Mouse (Mus musculus) retina, embryonic 14.5 days (tissue): ENCODE results near the gene Rtp4.

Experiments used
- DNase-seq: peaks from one replicate; pipeline ENCODE4 v3.0.0-alpha.2; 2015; ENCODE audit warnings: low spot score

Rtp4 gene

DNA sequence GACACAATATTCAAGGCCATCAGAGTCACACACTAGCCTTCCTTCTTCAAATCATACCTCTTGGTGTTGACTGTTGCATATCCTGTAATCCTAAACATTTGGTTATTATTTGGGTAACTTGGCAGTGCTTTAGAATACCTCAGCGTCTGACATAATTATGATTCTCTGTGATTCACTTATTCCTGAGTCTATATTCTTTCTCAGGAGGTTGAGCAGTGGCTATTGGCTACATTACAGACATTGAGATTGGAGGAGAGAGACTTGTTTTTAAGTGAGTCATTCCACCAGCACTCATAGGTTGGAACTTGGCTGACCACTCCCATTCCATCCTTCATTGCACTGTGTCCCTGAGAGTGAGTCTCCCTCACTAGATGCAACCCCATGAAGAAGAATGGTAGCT, 6.7 kb upstream of the Rtp4 start:
- no peak for DNase-seq

DNA sequence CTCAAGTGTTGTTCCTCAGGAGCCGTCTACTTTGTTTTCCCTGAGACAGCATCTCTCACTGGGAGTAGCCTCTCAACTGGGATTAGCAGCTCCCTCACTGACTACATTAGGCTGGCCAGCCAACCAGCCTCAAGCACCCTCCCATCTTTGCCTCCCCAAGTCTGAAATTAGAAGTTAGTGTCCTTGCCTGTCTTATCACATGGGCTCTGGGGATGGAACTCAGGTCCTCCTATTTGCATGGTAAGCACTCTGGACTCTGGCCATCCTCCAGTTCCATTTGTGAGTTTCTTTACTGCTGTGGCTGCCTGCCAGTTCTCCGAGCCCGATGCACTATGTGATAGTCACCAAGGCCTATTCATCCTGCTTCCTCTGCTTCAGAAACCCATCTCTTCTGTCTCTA, 4.3 kb upstream of the Rtp4 start:
- DNase-seq, result no peak

DNA sequence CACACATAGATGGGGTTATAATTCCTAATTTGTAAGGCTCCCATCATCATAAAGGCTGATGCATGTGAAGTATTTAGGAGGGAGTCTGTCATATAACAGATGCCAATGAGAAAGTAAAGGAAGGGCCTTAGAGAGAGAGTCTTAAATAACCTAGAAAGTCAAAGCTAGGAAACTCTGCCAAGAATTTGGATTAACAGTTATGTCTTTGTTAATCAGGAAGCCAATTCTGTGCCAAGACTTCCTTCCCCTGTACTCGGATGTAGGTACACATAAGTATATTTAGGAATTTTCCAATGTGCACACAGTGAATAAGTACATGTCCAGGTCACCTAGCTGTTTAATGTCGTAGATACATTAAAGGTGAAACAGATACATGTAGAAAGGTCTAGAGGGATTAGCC, 3.5 kb upstream of the Rtp4 start:
- DNase-seq, result no peak

DNA sequence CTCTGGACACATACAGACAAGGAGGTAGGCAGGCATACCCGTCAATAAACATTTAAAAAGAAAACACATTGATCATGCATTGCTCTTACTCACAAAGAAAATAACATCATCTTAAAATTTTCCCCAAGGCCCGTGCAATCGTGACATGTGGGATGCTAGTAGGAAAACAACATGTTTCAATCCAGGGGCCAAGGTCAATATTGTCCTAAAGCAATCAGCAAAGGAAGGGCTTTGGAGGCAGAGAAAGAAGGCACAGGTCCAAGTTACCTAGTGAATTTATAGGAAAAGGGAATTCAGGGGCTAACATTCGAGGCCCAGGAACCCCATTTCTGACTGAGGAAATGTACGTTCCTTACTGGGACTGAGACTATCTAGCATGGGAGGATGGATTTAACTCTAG, 2.9 kb upstream of the Rtp4 start:
- no peak for DNase-seq

DNA sequence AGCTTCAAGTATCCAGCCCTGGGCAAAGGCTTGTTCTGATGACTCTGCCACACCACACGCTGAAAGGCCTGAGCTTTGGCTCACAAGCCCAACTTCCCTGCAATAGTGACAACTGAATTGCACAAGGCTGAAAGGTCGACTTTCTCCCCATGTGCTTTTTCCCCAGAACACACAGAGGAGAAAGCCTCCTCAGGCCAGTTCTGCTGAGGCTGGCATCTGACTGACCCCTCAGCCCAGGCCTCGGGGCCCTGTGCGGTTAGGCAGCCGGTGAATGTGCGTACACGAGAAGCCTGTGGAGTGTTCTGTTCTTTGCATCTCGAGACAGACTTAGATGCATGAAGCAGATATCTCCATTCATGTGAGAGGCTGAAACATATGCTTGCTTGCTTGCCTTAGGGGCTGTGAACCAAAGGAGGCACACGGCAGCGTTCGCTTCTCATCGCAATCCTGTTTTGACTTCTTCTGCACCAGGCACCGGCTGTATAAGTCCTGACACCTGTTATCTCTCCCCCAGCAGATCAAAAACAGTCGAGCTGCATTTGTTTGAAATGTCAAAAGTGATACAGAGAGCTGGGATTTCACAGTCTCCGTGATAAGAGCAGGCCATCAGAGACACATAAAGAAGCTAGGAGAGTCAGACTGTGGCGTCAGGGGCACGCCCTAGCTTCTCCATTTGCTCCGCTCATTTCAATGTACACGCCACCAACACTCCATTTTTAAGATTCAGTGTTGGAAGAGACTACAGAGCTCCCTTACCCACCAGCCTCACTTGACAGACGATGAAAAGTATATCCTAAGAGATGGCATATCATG, 2.1 kb upstream of the Rtp4 start:
- DNase-seq, result no peak

DNA sequence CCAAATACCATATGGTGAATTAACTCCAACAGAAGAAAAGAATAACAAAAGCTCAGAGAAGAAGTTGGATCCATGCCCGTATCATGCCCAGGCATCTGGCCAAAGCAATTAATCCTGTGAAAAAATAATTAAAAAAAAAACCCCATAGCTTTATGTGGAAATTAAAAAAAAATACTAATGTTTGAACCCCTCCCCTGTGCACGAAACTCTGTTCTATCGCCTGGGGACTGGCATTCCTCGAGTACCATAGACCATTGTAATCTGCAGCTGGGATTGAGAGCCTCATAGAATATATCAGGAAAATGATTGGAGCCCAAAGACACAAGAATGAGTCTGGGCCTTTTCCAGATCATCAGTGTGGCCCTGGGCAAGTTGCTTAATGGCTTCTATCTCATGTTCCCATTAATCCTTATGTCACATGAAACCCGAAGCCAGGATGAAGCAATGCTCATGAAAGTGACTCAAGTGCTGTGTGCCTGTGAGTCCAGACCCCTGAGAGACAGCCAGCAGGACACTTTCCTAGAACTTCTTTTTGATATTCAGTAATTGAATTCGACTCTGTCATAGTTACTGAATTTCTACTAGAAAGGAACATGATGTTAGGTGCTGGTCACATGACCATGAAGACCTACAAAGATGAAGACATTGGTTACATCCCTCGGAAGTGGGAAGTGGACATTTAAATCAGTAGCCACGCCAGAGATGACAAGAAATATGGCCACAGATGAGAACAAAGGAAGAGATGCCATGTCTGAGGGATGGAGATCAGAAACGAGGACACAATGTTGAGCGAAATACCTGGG, 1.3 kb upstream of the Rtp4 start:
- DNase-seq, result no peak

DNA sequence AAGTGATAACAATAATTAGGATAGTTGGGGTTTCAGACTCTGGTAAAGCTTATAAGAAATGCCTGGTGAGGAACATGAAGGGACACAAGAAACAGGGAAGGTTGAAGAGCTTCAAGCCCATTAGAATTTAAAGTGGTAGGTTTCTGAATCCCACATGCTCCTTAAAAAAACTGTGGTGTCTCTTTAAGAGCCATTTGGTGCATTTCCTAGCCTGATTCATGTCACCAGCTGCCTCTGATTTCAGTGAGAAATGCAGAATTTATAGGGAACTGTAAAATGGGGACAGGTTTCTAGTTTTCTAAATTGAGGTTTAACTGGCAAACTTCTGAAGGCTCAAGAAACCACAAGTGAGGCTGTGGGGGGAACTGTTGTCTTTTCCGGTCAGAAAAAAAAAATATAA, 320 bp upstream of the Rtp4 start:
- DNase-seq, result no peak

DNA sequence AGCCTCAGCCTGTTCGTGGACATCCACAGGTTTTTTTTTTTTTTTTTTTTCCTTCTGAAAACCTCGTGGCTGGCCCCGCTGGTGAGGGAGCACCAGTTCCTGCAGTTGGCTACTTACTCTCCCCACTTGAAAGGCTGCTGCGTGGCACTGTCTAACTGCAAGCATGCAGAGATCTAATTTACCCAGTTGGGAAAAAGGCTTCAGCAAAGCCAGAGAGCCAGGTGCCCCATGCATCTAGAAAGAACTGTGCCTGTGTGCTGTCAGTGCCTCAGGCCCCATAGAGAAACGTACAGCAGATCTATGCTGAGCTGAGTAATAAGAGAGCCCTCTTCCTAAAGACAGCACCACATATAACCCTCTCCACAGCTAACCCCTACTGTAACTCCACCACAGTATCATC, 1.0 kb downstream of the Rtp4 start:
- no peak for DNase-seq

DNA sequence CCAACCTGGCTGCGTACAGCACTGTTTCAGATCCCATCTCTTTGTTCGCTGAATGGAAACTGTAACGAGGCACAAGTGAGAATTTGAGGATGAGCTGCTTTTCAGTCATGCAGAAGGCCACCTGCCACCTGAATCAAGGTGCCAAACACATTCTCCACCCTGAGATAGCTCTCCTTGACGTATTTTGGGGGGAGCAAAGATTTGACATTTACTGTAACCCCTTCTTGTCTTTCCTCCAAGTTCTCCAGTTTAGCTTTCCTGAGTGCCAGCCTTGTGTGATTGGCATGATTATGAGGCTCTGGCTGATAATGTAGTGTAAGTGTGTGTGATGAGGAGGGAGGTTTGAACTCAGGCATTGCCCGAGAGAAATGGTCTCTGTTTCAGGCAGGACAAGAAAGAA, 2.0 kb downstream of the Rtp4 start:
- DNase-seq, result no peak

DNA sequence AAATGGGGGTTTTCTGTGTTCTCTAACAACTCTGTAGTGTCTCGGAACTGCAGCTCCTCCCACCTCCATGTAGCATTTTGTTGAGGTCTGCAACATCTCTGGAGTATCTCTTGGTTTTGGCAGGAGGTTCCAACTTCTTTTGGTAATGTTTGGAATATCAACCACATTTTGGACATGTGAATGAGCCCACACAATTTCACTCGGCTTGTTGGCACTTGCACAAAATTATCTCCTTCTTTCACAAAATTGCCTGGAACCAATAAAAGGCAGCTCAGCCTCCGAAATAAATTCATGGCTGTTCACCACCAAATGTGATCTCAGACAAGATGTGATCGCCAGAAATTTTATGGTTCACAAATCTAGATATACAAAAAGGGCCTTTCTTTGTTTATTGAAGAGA, 9.1 kb downstream of the Rtp4 start:
- DNase-seq, result no peak

DNA sequence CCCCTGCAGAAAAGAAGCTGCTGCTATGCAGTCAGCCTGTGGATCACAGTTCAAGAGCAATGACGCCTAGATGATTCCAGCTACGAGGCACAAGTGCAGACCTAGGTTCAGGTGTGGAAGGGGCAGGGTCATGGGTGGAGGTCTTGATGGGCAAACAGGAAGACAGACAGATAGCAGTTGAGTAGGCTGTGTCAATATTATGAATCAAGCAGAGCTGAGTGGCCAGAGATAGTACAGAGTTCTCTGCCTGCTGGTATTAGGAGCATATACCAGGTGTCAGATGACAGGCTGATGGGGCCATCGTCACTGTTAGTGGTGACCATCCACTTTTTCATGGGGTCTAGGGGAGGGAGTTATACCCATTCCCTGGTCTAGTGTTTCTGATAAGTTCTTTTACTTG, 13.6 kb downstream of the Rtp4 start:
- DNase-seq, result no peak

DNA sequence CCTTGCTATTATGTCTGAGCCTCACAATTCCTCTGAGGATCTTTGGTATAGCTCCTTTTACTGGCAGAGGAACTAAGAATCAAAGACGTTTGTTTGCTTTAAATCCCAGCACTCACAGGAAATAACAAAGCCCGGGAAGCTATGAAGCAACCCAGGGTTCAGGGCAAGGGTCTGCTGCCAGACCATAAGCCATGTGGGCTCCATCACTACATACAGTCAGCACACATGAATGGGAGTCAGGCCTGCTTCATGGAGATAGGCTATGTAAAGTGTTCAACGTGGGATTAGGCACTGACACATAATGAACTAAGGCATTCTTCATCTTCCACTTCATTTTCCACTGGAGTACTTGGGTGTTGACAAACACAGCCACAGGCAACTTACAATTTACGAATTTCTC, 21.0 kb downstream of the Rtp4 start:
- DNase-seq, result no peak

DNA sequence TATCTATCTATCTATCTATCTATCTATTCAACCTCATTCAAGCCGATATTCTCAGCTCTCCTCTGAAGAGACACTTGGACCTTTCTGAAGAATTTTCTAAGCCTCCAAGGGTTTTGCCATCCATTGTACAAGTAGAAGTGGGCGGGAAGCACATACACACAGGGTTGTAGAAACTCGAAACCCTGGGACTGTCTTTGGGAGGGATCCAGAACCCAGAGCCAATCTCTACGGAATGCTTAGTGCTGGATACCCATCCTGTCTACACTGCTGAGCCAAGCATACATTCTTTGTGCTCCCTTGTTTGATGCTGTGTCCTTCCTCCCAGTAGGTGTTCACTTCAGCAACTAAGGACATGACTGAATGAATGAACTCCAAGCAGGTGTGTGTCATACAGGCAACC, 22.8 kb downstream of the Rtp4 start:
- DNase-seq, result no peak

DNA sequence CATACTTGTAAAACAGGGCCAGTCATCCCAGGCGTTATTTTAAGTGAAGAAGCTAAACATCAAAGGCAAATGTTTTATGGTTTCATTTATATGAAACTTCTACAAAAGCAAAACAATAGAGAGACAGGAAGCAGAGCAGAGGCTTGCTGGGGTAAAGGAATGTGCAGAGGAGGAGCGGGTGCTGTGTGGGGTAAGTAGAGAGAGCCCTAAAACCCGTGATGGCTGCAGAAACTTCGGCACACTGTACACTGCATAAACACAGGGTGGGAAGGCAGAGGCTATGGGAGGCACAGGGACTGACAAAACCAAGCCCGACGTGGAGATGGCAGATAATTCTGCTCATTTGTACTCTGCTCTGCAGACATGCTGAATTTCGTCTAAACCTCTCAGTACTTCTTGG, 24.3 kb downstream of the Rtp4 start:
- no peak for DNase-seq

DNA sequence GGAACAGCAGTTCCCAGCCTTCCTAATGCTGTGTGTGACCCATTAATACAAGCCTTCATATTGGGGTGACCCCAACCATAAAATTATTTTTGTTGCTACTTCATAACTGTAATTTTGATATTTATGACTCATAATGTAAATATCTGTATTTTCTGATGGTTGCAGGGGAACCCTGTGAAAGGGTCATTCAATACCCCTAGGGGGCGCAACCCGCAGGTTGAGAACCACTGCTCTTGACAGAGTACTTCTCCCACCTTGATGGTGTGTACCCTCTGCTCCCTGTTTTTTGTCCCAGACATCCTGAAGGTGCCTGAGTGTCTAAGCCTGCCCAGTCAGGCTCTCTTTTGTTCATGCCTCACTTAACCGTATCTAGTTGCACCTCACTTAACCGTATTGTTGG, 27.7 kb downstream of the Rtp4 start:
- DNase-seq, result peak; percentile 15

DNA sequence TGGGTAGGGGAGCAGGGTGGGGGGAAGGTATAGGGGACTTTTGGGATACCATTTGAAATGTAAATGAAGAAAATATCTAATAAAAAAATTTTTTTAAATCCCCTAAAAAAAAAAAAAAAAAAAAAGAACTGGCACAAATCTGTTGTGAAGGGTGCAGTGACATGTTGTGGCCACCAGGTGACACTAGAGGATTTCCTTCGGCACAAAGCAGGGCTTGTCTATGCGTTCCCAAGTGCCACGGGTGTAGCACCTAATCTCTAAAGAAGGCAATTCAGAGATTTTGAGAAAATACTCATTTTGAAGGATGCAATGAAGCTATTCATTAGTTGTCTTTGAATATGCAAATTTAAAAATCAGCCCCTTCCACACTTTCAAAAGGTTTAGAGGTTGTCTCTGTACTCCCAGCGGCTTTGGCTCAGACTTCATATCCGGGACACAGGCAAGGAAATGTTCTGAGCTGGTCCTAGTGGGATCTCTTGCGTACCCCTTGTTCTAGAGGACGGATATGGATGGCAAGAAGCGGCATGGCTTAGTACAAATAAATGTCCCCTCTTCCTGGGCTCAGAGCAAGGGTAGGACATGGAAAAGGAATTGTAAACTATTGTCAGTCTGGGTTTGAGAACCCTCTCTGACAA, 30.4 kb downstream of the Rtp4 start:
- peak; percentile 80 for DNase-seq

DNA sequence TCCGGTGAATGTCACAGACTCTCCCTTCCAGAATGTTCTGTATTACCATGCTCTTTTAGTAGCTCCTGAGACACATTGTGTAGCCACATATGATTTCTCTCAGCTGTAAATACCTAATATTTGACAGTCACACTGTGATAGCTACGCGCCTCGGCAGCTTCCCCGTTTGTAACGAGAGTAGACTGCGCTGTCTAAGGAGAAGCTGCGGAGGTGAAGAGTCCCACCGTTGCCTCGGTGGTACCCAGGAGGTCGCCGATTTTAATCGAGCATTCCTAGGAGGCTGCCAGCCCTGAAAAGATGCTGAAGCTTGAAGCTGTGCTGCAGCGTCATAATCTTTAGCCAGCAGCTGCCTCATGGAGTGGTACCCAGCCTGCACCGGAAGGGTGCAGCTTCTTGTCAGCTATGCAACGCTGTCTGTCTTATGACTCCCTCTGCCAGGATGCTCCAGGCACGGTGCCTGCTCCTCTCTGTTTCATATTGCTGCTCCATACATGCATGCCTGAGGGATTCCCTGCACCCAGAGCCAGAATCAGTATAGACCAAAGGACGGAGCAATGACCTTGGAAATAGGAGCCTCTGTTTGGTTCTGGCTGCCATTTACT, 31.0 kb downstream of the Rtp4 start:
- DNase-seq, result no peak

DNA sequence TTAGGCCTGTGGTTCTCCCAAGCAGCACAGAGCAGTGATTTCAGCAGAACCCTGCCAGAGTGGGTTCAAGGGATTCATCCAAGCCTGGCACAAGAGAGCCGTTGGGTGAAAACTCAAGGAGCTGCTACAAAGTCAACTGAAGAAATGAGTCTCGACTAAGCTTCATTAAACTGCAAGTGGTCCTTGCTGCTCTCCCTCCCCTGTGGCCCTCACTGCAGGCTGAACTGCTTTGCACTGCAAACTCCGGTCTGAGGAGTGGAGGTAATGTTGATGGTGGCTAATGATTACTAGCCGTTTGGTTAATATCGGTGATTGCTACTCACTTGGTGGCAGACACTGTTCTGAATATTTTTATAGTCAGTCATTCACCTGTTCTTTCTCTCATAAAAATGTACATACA, 34.6 kb downstream of the Rtp4 start:
- DNase-seq, result no peak

DNA sequence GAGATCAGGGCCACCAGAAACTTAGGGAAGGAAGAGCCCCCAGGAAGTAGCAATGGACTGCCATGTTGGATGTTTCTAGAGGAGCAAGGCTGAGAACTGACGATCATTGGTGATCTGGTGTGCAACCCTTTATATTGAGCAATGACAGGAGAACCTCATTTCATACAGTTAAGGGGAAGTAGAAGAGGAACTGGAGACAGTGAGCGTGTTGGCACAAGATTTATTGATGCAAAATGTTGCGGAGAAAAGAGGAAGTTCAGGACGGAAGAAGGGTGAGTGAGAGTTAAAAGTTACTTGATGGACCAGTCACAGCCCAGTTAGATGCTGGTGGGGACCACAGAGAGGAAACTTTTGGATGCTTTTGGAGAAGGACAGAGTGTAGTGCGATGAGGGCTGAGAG, 37.1 kb downstream of the Rtp4 start:
- no peak for DNase-seq

DNA sequence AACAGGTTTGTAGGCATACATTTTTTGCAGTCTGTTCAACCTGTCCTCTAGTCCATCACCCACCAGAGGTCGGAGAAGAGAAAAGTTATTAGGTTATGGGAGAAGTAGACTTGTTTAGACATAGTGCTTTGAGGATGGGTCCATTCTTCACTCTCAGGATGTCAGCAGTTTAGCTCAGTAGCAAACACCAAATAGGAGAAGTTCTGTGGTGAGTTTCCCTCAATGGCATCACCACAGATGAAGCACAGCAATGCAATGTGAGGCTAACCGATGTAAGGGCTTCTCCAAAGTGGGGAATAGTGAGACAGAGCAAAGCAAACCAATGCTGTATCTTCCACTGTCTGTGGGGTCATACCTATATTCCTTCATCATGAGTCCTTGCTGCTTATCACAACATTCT, 37.6 kb downstream of the Rtp4 start:
- no peak for DNase-seq

DNA sequence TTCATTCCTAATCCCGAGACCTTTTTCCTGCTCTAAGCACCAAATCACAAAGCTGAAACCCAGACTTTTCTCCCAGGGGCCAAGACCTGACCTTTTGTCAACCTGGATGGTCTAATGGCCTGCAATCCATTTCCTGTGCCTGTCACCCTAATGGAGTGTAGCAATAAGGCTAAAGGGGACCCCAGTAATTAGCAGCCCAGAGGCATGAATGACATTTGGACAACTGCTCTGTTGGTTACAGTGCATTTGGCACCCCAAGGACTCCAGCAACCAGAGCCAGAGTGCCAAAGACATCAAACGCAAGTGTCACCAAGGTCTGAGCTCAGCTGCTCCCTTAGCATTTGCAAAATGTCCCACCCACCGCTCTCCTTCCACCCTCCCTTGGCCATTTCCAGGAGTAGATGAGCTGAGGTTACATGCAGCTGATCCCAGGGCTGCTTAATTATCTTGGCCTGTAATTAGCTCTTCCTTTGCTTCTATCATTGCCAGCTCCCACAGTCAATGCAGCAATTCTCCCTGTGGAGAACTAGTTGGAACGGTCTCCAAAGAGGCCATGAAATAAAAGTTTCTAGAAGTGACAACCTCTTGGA, 48.4 kb downstream of the Rtp4 start:
- DNase-seq, result no peak

DNA sequence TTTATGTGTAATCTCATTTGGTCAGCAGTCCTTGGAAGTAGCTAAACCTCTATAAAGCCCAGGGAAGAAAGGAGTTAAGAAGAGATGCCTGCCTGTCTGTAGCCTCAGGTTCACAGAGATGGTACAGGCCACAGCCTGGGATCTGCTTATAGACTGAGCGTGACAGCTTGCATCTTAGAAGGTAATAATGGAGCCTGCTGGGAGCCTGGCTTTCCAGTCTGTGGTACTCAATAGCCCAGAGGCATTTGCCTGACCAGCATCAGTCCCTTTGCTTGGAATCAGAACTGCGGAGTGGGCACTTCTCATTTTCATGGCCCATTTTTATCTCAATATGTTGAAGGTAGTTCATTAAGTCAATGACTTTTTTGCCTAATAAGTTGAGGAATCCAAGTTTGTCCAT, 54.5 kb downstream of the Rtp4 start:
- DNase-seq, result no peak
